Mouse (Mus musculus): ENCODE measurements around the gene Gdpd3. TPM values are rescaled to one million over a fixed set of nuclear protein-coding genes. Genes with fewer than 3 reads are reported as not detected.

Gdpd3 gene
- polyA plus RNA-seq, 1 experiment, result 20.8 TPM

- no peak for TF ChIP-seq POLR2A (IDR thresholded peaks at IDR 0.05; ENCODE audit: borderline replicate concordance, low read depth, low read length)
- TF ChIP-seq CTCF (IDR thresholded peaks at IDR 0.05; ENCODE audit: low read depth, low read length), result no peak
- Histone ChIP-seq H3K4me3 (ENCODE audit: insufficient read depth, low read length) (peak overlapping the region; percentile 6; the same call in 1 of the 2 replicates), H3K27ac (ENCODE audit: insufficient read depth, low read depth, low read length) (no peak overlapping the region), H3K4me1 (ENCODE audit: control insufficient read depth, insufficient read depth, low read length) (peaks cover 13% of the 10 kb centered on the region)
Measured at GRCm38 (mm10) chr7:126795387-126796317, 29.5 kb downstream of the Gdpd3 start.

- no peak; the same call in 1 of the 2 replicates for TF ChIP-seq CTCF (IDR thresholded peaks at IDR 0.05; ENCODE audit: low read depth, low read length)
- TF ChIP-seq POLR2A (IDR thresholded peaks at IDR 0.05; ENCODE audit: borderline replicate concordance, low read depth, low read length), result no peak
- Histone ChIP-seq H3K4me1 (ENCODE audit: control insufficient read depth, insufficient read depth, low read length) (peaks cover 18% of the 10 kb centered on the region), H3K4me3 (ENCODE audit: insufficient read depth, low read length) (peak overlapping the region; percentile 74), H3K27ac (ENCODE audit: insufficient read depth, low read depth, low read length) (no peak overlapping the region)
Measured at GRCm38 (mm10) chr7:126796350-126796932, 30.3 kb downstream of the Gdpd3 start.

GRCm38 (mm10) chr7:126797411-126798126 is 31.4 kb downstream of the Gdpd3 start, which contains the start of gene Fam57b:
Gene Fam57b (plus strand): TSS chr7:126797668.
- peaks cover 29% of the 10 kb centered on the region for H3K4me1 ChIP-seq (ENCODE audit: control insufficient read depth, insufficient read depth, low read length)
- peak within 1 kb of the TSS; percentile 74 for H3K4me3 ChIP-seq (ENCODE audit: insufficient read depth, low read length)
- TF ChIP-seq CTCF (IDR thresholded peaks at IDR 0.05; ENCODE audit: low read depth, low read length) (no peak), POLR2A (IDR thresholded peaks at IDR 0.05; ENCODE audit: borderline replicate concordance, low read depth, low read length) (no peak)
- peak within 1 kb of the TSS; percentile 87 for H3K27ac ChIP-seq (ENCODE audit: insufficient read depth, low read depth, low read length)

GRCm38 (mm10) chr7:126798127-126799049 is 32.3 kb downstream of the Gdpd3 start:
- TF ChIP-seq POLR2A (IDR thresholded peaks at IDR 0.05; ENCODE audit: borderline replicate concordance, low read depth, low read length) (no peak), CTCF (IDR thresholded peaks at IDR 0.05; ENCODE audit: low read depth, low read length) (no peak)
- Histone ChIP-seq H3K27ac (ENCODE audit: insufficient read depth, low read depth, low read length) (peak overlapping the region; percentile 87), H3K4me1 (ENCODE audit: control insufficient read depth, insufficient read depth, low read length) (peaks cover 37% of the 10 kb centered on the region), H3K4me3 (ENCODE audit: insufficient read depth, low read length) (peak overlapping the region; percentile 74)

- Histone ChIP-seq H3K27ac (ENCODE audit: insufficient read depth, low read depth, low read length) (peak overlapping the region; percentile 89), H3K4me1 (ENCODE audit: control insufficient read depth, insufficient read depth, low read length) (peaks cover 42% of the 10 kb centered on the region), H3K4me3 (ENCODE audit: insufficient read depth, low read length) (peak overlapping the region; percentile 74)
- TF ChIP-seq POLR2A (IDR thresholded peaks at IDR 0.05; ENCODE audit: borderline replicate concordance, low read depth, low read length) (peak; percentile 59; the same call in 1 of the 2 replicates), CTCF (IDR thresholded peaks at IDR 0.05; ENCODE audit: low read depth, low read length) (no peak)
Measured at GRCm38 (mm10) chr7:126799050-126799467, 32.9 kb downstream of the Gdpd3 start.

GRCm38 (mm10) chr7:126799468-126800268 is 33.5 kb downstream of the Gdpd3 start:
- peak overlapping the region; percentile 73 for H3K4me3 ChIP-seq (ENCODE audit: insufficient read depth, low read length)
- H3K4me1 ChIP-seq (ENCODE audit: control insufficient read depth, insufficient read depth, low read length), result peaks cover 43% of the 10 kb centered on the region
- TF ChIP-seq POLR2A (IDR thresholded peaks at IDR 0.05; ENCODE audit: borderline replicate concordance, low read depth, low read length) (no peak), CTCF (IDR thresholded peaks at IDR 0.05; ENCODE audit: low read depth, low read length) (no peak)
- H3K27ac ChIP-seq (ENCODE audit: insufficient read depth, low read depth, low read length), result peak overlapping the region; percentile 89

- peak overlapping the region; percentile 73 for H3K4me3 ChIP-seq (ENCODE audit: insufficient read depth, low read length)
- TF ChIP-seq POLR2A (IDR thresholded peaks at IDR 0.05; ENCODE audit: borderline replicate concordance, low read depth, low read length), result no peak
- TF ChIP-seq CTCF (IDR thresholded peaks at IDR 0.05; ENCODE audit: low read depth, low read length), result no peak
- H3K27ac ChIP-seq (ENCODE audit: insufficient read depth, low read depth, low read length), result peak overlapping the region; percentile 89
Measured at GRCm38 (mm10) chr7:126800269-126801056, 34.3 kb downstream of the Gdpd3 start.

More at GRCm38 (mm10) chr7:126800269-126801056, 34.3 kb downstream of the Gdpd3 start:
- peaks cover 40% of the 10 kb centered on the region for H3K4me1 ChIP-seq (ENCODE audit: control insufficient read depth, insufficient read depth, low read length)

All from bone marrow macrophage, adult 2 months (primary cell).